Mouse (Mus musculus) heart, embryonic 10.5 days (tissue): ENCODE results near the gene Vmn1r93. TPM values are rescaled to one million over a fixed set of nuclear protein-coding genes. Genes with fewer than 3 reads are reported as not detected.
"Not testable (repeated sequence)": the region's sequence is repeated elsewhere in the genome, so short reads cannot be mapped to it uniquely, and the experiment has no call there.

Experiments used
- DNase-seq: peaks from one replicate; pipeline ENCODE4 v3.0.0-alpha.2; 2017; ENCODE audit warnings: low spot score
- H3K27ac ChIP-seq: fragments of 300-500 bp; sonication (generic); 2 replicates; pipeline ENCODE4 v1.5.1; 2016; ENCODE audit warnings: mild to moderate bottlenecking
- H3K27me3 ChIP-seq: fragments of 300-500 bp; sonication (generic); 2 replicates; pipeline ENCODE4 v1.6.1; 2016; ENCODE audit warnings: mild to moderate bottlenecking; ENCODE audit not compliant: poor library complexity, insufficient read depth, severe bottlenecking
- H3K36me3 ChIP-seq: fragments of 300-500 bp; sonication (generic); 2 replicates; pipeline ENCODE4 v1.6.1; 2016; ENCODE audit warnings: mild to moderate bottlenecking, moderate library complexity
- H3K4me1 ChIP-seq: fragments of 300-500 bp; sonication (generic); 2 replicates; pipeline ENCODE4 v1.6.1; 2016; ENCODE audit warnings: mild to moderate bottlenecking
- H3K4me3 ChIP-seq: fragments of 300-500 bp; sonication (generic); 2 replicates; pipeline ENCODE4 v1.5.1; 2016; ENCODE audit warnings: mild to moderate bottlenecking, moderate library complexity
- H3K9me3 ChIP-seq: fragments of 300-500 bp; sonication (generic); 2 replicates; pipeline ENCODE4 v1.6.1; 2016; ENCODE audit warnings: mild to moderate bottlenecking, moderate library complexity
- WGBS: fragments of 180-500 bp; shearing (Covaris S2); methylation state at CpG from one replicate; pipeline ENCODE4 v1.1.7; 2016; 5-methylcytosine and 5-hydroxymethylcytosine counted together
- polyA plus RNA-seq: library from polyadenylated mRNA; unstranded; fragments of >200 nt; fragmentation: Nextera tagmentation; extraction: Ambion mirVana; gene quantifications from 2 replicates; pipeline ENCODE4 v1.2.1, GENCODE M21; 2016

Vmn1r93 gene
- not detected in 2 replicates for polyA plus RNA-seq

GRCm38 (mm10) chr7:20138988-20139387 lies at the start of gene Vmn1r93:
Gene Vmn1r93, minus strand, starts transcription at chr7:20139088.
- not testable (repeated sequence) for H3K9me3 ChIP-seq, H3K4me3 ChIP-seq, H3K4me1 ChIP-seq, H3K36me3 ChIP-seq, H3K27me3 ChIP-seq, DNase-seq, H3K27ac ChIP-seq
- no CpG with 5 or more reads among the region's 5 CpGs for WGBS

GRCm38 (mm10) chr7:20168277-20168676 lies 29.4 kb upstream of the Vmn1r93 start, which contains the start of gene Vmn1r94:
Gene Vmn1r94, minus strand, starts transcription at chr7:20168377.
- not testable (repeated sequence) for H3K4me1 ChIP-seq, H3K9me3 ChIP-seq, DNase-seq, H3K36me3 ChIP-seq, H3K27me3 ChIP-seq, H3K27ac ChIP-seq, H3K4me3 ChIP-seq
- WGBS, result no CpG with 5 or more reads among the region's 3 CpGs

- DNase-seq, H3K27ac ChIP-seq, H3K27me3 ChIP-seq, H3K36me3 ChIP-seq, H3K4me1 ChIP-seq, H3K4me3 ChIP-seq, H3K9me3 ChIP-seq: not testable (repeated sequence)
- no CpG with 5 or more reads among the region's 2 CpGs for WGBS
Measured at GRCm38 (mm10) chr7:20122479-20122878, 16.4 kb downstream of the Vmn1r93 start, which contains the start of gene Gm16442. Gene Gm16442, minus strand, starts transcription at chr7:20122579.

- not testable (repeated sequence) for H3K27ac ChIP-seq, H3K9me3 ChIP-seq, H3K36me3 ChIP-seq, H3K4me3 ChIP-seq, H3K4me1 ChIP-seq, H3K27me3 ChIP-seq, DNase-seq
- WGBS, result 76% methylated on average over 5 of the region's 5 CpGs
Measured at GRCm38 (mm10) chr7:20099380-20099779, 39.5 kb downstream of the Vmn1r93 start, which contains the start of gene Vmn1r91. Gene Vmn1r91, plus strand, starts transcription at chr7:20099680.

Other genes with a start within 250 kb of the Vmn1r93 start
- gene Pvr, start 217.9 kb downstream of the Vmn1r93 start, polyA plus RNA-seq, result 12.9 and 15.0 TPM in 2 replicates
- gene Igsf23, start 188.3 kb downstream of the Vmn1r93 start, polyA plus RNA-seq, result 1.3 and 2.1 TPM in 2 replicates
- not detected in 2 replicates for gene Ceacam20, start 173.7 kb downstream of the Vmn1r93 start, polyA plus RNA-seq
- gene Nlrp9b, start 147.6 kb downstream of the Vmn1r93 start, polyA plus RNA-seq, result 0.05 TPM in 1 of 2 replicates, not detected in the other
- gene Vmn1r91, start 39.4 kb downstream of the Vmn1r93 start, polyA plus RNA-seq, result not detected in 2 replicates
- gene Gm16442, start 16.5 kb downstream of the Vmn1r93 start, polyA plus RNA-seq, result not detected in 2 replicates
- gene Vmn1r94, start 29.3 kb upstream of the Vmn1r93 start, polyA plus RNA-seq, result not detected in 2 replicates
- gene Vmn1r95, start 54.6 kb upstream of the Vmn1r93 start, polyA plus RNA-seq, result not detected in 2 replicates
- gene Gm6164, start 66.5 kb upstream of the Vmn1r93 start, polyA plus RNA-seq, result not detected in 2 replicates
- not detected in 2 replicates for gene Gm4498, start 94.7 kb upstream of the Vmn1r93 start, polyA plus RNA-seq
- not detected in 2 replicates for gene Gm5890, start 123.7 kb upstream of the Vmn1r93 start, polyA plus RNA-seq
- gene Gm4133, start 195.0 kb upstream of the Vmn1r93 start, polyA plus RNA-seq, result not detected in 2 replicates
- not detected in 2 replicates for gene Gm5728, start 236.3 kb upstream of the Vmn1r93 start, polyA plus RNA-seq